Mouse (Mus musculus) liver, adult 2 months (tissue): ENCODE data around the gene Atp6v1c2.

Experiments used
- CTCF ChIP-seq: fragments of 200-500 bp; IDR thresholded peaks from 2 replicates; pipeline ENCODE4 v1.5.1; 2011; ENCODE audit warnings: low read depth, low read length, control low read depth
- POLR2A ChIP-seq: fragments of 200-500 bp; IDR thresholded peaks from 2 replicates; pipeline ENCODE4 v1.6.1; 2011; ENCODE audit warnings: low read length, control low read depth; ENCODE audit not compliant: insufficient read depth; ENCODE audit errors: extremely low read depth

GRCm38 (mm10) chr12:17238588-17239427, 90.4 kb downstream of the Atp6v1c2 start:
- TF ChIP-seq POLR2A (no peak), CTCF (no peak)
